Mouse (Mus musculus) ES-Bruce4 (cell line): Measurements from ENCODE around the gene Tcf7l1. TPM values are rescaled to one million over a fixed set of nuclear protein-coding genes. Genes with fewer than 3 reads are reported as not detected.

Experiments used
- H3K27ac ChIP-seq: 2 replicates; pipeline ENCODE4 v1.5.1; 2012; ENCODE audit warnings: low read length, inconsistent platforms; ENCODE audit not compliant: insufficient read depth
- H3K27me3 ChIP-seq: 2 replicates; pipeline ENCODE4 v1.6.1; 2012; ENCODE audit warnings: mild to moderate bottlenecking, low read length, inconsistent platforms; ENCODE audit not compliant: control insufficient read depth, poor library complexity, insufficient read depth, severe bottlenecking
- H3K36me3 ChIP-seq: 2 replicates; pipeline ENCODE4 v1.6.1; 2012; ENCODE audit warnings: inconsistent platforms, mild to moderate bottlenecking, low read length, moderate library complexity; ENCODE audit not compliant: control insufficient read depth, poor library complexity, insufficient read depth, severe bottlenecking
- H3K4me1 ChIP-seq: one replicate; pipeline ENCODE4 v1.8.1; 2011; ENCODE audit warnings: low read length; ENCODE audit not compliant: control insufficient read depth, insufficient read depth
- H3K4me3 ChIP-seq: 2 replicates; pipeline ENCODE4 v1.5.1; 2011; ENCODE audit warnings: low read depth, mild to moderate bottlenecking, low read length
- H3K9ac ChIP-seq: 2 replicates; pipeline ENCODE4 v1.6.1; 2012; ENCODE audit warnings: low read depth, mild to moderate bottlenecking, inconsistent platforms; ENCODE audit not compliant: poor library complexity, severe bottlenecking
- H3K9me3 ChIP-seq: replicated peaks from 2 replicates; pipeline ENCODE4 v1.6.1; 2012; ENCODE audit warnings: mild to moderate bottlenecking, low read length, inconsistent platforms; ENCODE audit not compliant: control insufficient read depth, poor library complexity, insufficient read depth, severe bottlenecking
- CTCF ChIP-seq: IDR thresholded peaks from one replicate; pipeline ENCODE4 v1.8.1; 2011; ENCODE audit warnings: low read depth, low read length
- EP300 ChIP-seq: IDR thresholded peaks from 2 replicates; pipeline ENCODE4 v1.6.1; 2011; ENCODE audit warnings: low read depth, low read length; ENCODE audit not compliant: insufficient read depth
- POLR2A ChIP-seq: IDR thresholded peaks from one replicate; pipeline ENCODE4 v1.8.1; 2011; ENCODE audit warnings: low read length; ENCODE audit not compliant: insufficient read depth
- polyA plus RNA-seq: library from polyadenylated mRNA; stranded (reverse); fragments of >200 nt; gene quantifications from 2 replicates; pipeline ENCODE4 v1.2.4, GENCODE M21; 2011; ENCODE audit warnings: low read depth; ENCODE audit not compliant: missing spikeins, insufficient read depth, insufficient read length

The Tcf7l1 gene
- polyA plus RNA-seq, 1 experiment = 84.8 TPM

DNA sequence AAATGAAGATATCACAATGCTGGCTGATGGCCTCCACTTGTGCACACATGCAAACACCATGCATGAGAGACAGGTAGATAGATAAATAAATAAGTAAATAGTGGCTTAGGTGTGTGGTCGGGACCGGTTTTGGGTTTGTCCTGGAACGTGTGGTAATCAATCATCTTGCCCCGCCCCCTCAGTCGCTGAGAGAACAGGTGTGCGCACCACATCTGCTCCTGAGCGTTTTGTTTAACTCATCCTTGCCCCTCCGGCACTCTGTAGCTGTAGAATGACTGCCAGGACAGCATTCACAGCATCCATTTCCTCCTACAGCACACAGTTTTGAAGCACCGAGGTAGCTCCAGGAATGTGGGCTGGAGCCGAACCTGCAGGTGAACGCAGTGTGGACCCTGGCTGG lies 25.4 kb downstream of the Tcf7l1 start:
- H3K27ac ChIP-seq = peak overlapping the region; percentile 29
- no peak overlapping the region for H3K4me3 ChIP-seq
- H3K4me1 ChIP-seq = peaks cover 20% of the 10 kb centered on the region
- no peaks in the 10 kb centered on the region for H3K36me3 ChIP-seq
- peak; percentile 56; the same call in 1 of the 2 replicates for TF ChIP-seq EP300
- TF ChIP-seq CTCF = no peak
- H3K27me3 ChIP-seq = no peaks in the 10 kb centered on the region
- no peak overlapping the region for H3K9ac ChIP-seq
- H3K9me3 ChIP-seq = no peaks in the 10 kb centered on the region

DNA sequence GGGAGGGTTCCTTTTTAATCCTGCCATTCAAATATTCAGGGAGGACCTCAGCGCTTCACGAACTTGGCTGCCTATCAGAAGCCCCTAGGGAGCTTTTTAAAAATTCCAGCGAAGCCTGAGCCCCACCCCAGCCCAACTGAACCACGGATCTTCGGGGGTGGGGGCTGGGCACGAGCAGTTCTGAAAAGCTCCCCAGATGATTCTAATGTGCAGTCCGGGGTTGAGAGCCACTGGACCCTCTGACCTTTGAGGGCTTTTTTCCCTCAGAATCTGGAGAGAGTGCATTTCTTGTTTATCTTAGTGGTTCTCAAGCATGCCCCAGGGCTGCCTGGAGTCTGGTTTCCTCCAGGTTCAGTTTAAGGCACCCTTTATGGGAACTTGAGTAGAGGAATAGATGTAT lies 27.4 kb downstream of the Tcf7l1 start:
- no peak for TF ChIP-seq POLR2A
- no peaks in the 10 kb centered on the region for H3K27me3 ChIP-seq
- no peaks in the 10 kb centered on the region for H3K36me3 ChIP-seq
- no peak overlapping the region for H3K9ac ChIP-seq
- H3K4me3 ChIP-seq = no peak overlapping the region
- no peaks in the 10 kb centered on the region for H3K9me3 ChIP-seq
- H3K27ac ChIP-seq = no peak overlapping the region
- H3K4me1 ChIP-seq = peaks cover 18% of the 10 kb centered on the region

DNA sequence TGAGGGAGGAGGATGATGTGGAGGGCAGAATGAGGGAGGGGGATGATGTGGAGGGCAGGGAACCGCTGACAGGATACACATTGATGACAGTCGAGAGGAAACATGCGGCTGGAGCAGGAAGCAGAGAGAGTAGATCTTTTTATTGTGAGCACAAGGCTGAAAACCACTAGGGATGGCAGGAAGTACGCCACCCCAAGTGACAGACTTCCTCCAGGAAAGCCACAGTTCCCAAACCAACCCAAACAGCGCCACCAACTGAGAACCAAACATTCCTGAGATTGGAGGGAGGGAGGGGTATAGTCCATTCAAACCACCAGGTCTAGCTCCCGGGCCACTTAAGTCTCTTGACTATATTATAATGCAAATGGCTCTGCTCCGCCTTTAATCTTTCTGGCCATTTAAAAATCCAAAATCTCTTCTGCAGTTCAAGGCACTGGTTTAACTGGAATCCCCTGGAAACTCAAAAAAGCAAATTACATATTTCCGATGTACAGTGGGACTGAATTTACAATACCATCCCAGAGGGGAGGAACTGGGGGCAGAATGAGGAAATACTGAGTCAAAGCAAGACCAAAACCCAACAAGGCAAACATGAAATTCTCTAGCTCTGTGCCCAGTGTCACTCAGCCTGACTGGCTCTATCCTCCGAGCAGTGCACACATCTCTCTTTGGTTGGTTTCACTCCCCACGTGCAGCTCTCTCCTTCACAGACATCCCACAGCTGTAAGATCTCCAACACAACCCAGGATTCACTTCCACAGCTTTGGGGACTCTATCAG lies 30.6 kb downstream of the Tcf7l1 start:
- no peaks in the 10 kb centered on the region for H3K9me3 ChIP-seq
- TF ChIP-seq POLR2A (no peak), CTCF (peak; percentile 16), EP300 (no peak)
- H3K4me3 ChIP-seq = no peak overlapping the region
- peak overlapping the region; percentile 70; the same call in 1 of the 2 replicates for H3K27ac ChIP-seq
- no peaks in the 10 kb centered on the region for H3K27me3 ChIP-seq
- peaks cover 20% of the 10 kb centered on the region for H3K4me1 ChIP-seq
- no peaks in the 10 kb centered on the region for H3K36me3 ChIP-seq
- H3K9ac ChIP-seq = no peak overlapping the region

DNA sequence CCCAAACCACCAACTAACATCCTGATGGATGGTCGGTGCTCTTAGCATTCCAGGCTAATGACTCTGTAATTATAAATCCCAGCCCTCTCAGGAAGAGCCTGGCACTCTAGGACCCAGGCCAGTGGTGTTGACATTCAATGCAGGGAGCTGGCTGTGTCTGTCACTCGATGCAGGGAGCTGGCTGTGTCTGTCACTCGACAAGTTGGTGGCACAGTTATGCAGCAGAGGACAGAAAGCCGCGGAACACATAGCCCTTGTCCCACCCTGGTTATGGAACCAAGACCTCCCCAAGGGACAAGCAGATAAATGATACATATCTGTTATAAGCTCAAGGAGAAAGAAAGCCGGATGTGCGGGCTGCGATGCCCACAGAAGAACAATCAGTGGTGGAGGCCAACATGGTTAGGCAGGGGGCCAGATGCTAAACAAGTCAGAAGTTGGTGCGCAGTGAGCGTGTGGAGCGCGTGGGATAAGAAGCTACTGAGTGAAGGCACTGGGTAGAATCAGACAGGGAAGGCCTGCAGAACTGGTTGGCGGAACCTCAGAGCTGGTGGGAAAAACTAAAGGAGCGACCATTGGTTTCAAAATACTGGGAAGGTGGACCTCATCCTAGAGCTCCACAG lies 33.7 kb downstream of the Tcf7l1 start:
- no peaks in the 10 kb centered on the region for H3K27me3 ChIP-seq
- no peak overlapping the region; the same call in 1 of the 2 replicates for H3K4me3 ChIP-seq
- H3K27ac ChIP-seq = no peak overlapping the region
- TF ChIP-seq POLR2A (no peak), EP300 (no peak), CTCF (no peak)
- no peak overlapping the region for H3K9ac ChIP-seq
- H3K9me3 ChIP-seq = no peaks in the 10 kb centered on the region
- H3K4me1 ChIP-seq = peaks cover 15% of the 10 kb centered on the region
- H3K36me3 ChIP-seq = no peaks in the 10 kb centered on the region

DNA sequence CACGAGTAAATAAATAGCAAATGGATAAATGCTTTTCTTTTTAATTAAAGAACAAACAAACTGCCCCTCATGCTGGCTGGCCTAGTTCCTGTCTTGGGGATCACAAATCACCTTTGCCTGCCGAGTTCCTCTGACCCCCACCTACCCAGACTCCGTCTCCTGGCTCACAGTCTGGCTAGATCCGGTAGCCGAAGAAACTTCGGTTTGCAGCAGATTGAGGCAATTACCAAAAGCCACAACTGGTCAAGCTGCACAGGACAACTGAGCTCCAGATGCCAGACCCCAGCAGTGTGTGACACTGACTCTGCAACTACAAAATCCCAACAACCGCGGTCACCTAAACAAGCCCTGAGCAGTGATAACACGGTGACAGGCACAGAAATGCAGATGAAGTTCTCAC lies 34.8 kb downstream of the Tcf7l1 start:
- Histone ChIP-seq H3K9ac (no peak overlapping the region), H3K4me1 (peaks cover 15% of the 10 kb centered on the region), H3K27ac (peak overlapping the region; percentile 24; the same call in 1 of the 2 replicates)

DNA sequence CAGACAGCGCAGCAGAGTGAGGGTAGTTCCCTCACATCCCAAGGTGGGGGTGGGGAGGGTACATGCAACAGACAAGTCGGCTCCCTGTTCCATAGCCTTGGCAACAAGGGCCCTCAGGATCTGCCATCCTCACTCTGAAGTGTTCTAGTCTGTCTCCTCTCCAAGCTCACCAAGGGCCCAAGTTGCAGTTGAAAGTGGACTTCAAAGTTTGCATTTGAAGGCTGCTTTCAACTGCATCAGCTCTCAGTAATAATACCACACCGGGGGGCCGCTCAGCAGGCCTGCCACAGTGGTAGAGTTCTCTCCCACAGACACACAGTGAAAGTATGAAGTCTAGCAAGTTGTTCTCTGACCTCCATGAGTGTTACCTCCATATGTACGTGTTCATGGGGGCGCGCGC lies 35.3 kb downstream of the Tcf7l1 start:
- H3K36me3 ChIP-seq = no peaks in the 10 kb centered on the region
- no peak overlapping the region for H3K4me3 ChIP-seq
- peaks cover 17% of the 10 kb centered on the region for H3K4me1 ChIP-seq
- H3K9me3 ChIP-seq = no peaks in the 10 kb centered on the region
- no peak overlapping the region for H3K9ac ChIP-seq
- peak overlapping the region; percentile 24 for H3K27ac ChIP-seq
- H3K27me3 ChIP-seq = no peaks in the 10 kb centered on the region
- TF ChIP-seq POLR2A = no peak
- TF ChIP-seq CTCF = no peak
- 0 out of 2 replicates have a peak, but pooled peaks have one; percentile 54 for TF ChIP-seq EP300

More for the DNA sequence above, 34.8 kb downstream of the Tcf7l1 start:
- no peak overlapping the region for H3K4me3 ChIP-seq
- H3K9me3 ChIP-seq = no peaks in the 10 kb centered on the region
- H3K36me3 ChIP-seq = no peaks in the 10 kb centered on the region
- no peak for TF ChIP-seq EP300
- TF ChIP-seq POLR2A = no peak
- no peak for TF ChIP-seq CTCF
- H3K27me3 ChIP-seq = no peaks in the 10 kb centered on the region
